Mouse (Mus musculus) central nervous system, embryonic 14 days (tissue): ENCODE results near the gene Rnf212. TPM values are rescaled to one million over a fixed set of nuclear protein-coding genes. Genes with fewer than 3 reads are reported as not detected.

Source experiments
- polyA plus RNA-seq: library from polyadenylated mRNA; depleted of rRNA; stranded (reverse); fragments of >200 nt; gene quantifications from 2 replicates; pipeline ENCODE4 v1.2.3, GENCODE M21; 2012; rRNA removed

Rnf212 gene
- polyA plus RNA-seq = 0.08 TPM in 1 of 2 replicates, not detected in the other

DNA sequence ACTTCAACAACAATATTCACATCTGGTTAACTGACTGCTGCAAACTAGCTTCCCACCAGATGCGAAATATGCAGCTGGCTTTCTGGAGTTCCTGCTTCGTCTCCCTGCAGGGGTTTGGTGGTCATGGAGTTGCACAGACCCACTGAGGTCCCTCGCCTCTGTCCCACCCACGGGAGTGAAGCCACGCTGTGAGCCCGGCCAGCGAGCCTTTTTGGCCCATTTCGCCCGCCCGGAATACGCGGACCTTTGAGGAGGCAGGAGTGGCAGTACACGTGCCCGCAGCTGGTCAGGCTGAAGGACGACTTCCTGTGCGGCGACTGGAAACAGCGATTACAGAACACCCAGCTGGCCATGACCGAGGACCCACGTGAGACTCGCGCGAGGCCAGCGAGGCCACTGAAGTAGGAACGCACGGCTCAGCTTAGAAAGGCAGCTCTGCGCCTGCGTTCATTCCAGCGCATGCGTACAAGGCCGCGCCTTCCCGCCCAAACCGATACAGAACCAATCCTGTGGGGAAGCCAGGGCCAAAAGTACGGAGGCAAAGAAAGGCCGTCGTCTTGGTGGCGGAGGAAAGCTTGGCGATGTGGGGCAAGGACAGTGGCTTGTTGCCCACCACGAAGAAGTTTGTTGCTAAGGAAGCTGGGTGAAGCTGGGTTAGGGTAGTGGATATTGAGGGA lies at the start of gene Rnf212:
Gene Rnf212, minus strand, starts transcription at position 353 of the 677 bp plus-strand sequence.

GRCm38 (mm10) chr5:108808750-108809149 lies 34.0 kb upstream of the Rnf212 start, which contains the start of gene Vmn2r8:
Gene Vmn2r8, minus strand, starts transcription at chr5:108808850.

GRCm38 (mm10) chr5:108795263-108795662 lies 20.5 kb upstream of the Rnf212 start, which contains the start of gene Tmed11:
Gene Tmed11, minus strand, starts transcription at chr5:108795363.

GRCm38 (mm10) chr5:108692271-108692670 lies 82.5 kb downstream of the Rnf212 start, which contains the start of gene Fgfrl1:
Gene Fgfrl1, plus strand, starts transcription at chr5:108692382.

Other genes with a start within 250 kb of the Rnf212 start
- gene Cplx1, start 225.0 kb downstream of the Rnf212 start, polyA plus RNA-seq = 22.0 and 24.0 TPM in 2 replicates
- gene Gak, start 145.2 kb downstream of the Rnf212 start, polyA plus RNA-seq = 63.3 and 66.9 TPM in 2 replicates
- gene Tmem175, start 145.2 kb downstream of the Rnf212 start, polyA plus RNA-seq = 32.3 and 32.4 TPM in 2 replicates
- 14.1 and 15.8 TPM in 2 replicates for gene Idua, start 114.7 kb downstream of the Rnf212 start, polyA plus RNA-seq
- gene Dgkq, start 105.3 kb downstream of the Rnf212 start, polyA plus RNA-seq = 64.9 and 65.8 TPM in 2 replicates
- 2.5 and 2.6 TPM in 2 replicates for gene Slc26a1, start 99.4 kb downstream of the Rnf212 start, polyA plus RNA-seq
- gene Fgfrl1, start 82.6 kb downstream of the Rnf212 start, polyA plus RNA-seq = 21.4 and 38.4 TPM in 2 replicates
- gene Tmed11, start 20.4 kb upstream of the Rnf212 start, polyA plus RNA-seq = not detected in 2 replicates
- not detected in 2 replicates for gene Vmn2r8, start 33.9 kb upstream of the Rnf212 start, polyA plus RNA-seq
- not detected in 2 replicates for gene Vmn2r9, start 77.6 kb upstream of the Rnf212 start, polyA plus RNA-seq
- not detected in 2 replicates for gene Vmn2r10, start 231.5 kb upstream of the Rnf212 start, polyA plus RNA-seq